Comparison of ENCODE assay signal across 10 mouse cellular contexts in the genomic region with DNA sequence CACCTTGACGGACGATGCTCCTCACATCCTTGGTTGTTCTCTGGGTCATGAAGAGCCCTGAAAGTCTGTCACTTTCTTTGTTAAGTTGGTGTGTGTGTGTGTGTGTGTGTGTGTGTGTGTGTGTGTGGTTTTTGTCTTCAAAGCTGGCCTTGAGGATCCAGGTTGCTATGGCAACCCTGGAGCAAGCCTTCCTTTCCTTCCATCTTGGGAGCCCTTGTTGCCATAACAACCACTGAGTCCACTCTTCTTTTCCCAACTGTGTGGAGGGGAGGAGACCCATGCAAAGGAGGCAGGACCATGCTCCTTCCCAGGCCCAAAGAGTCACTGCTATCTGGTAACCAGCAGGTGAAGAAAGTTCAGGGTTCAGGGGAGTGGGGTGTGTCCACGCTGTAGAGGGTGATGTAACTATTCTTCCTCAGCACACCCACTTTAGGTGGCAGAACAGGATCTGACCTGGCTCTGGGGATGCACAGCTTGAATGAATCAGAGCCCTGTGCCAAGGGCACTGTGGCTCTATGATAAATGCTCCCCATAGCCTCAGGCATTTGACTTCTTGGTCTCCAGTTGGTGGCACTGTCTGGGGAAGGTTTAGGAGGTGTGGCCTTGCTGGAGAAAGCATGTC. TPM values are rescaled to one million over a fixed set of nuclear protein-coding genes. Genes with fewer than 3 reads are reported as not detected.
A peak's percentile ranks its signal among the peaks of the same experiment; 100 is the strongest.
DNase-seq lines count a peak whose midpoint lies in the region; ATAC-seq and TF ChIP-seq lines count a peak whose summit lies in the region.
"Had no signal": no experiment of that assay in that cellular context is flagged by ENCODE, and none has a peak within 500 bp of the region (broad histone marks: within the 10 kb centered on the region; RNA-seq: fewer than 3 reads in every experiment).

No protein-coding gene starts in this region.

- peak; percentile 47 to 64 for DNase-seq in layer of hippocampus, adult 18-20 months (ENCODE audit: low spot score in 2 of 2)
- DNase-seq in layer of hippocampus, postnatal 36 days = no peak
- DNase-seq in midbrain, embryonic 11.5 days (ENCODE audit: low spot score, missing footprints) = peak; percentile 95
- DNase-seq in gastrocnemius, adult 2 months = no peak
- no peak for DNase-seq in thymus, adult 2 months
- DNase-seq: spleen, adult 18-20 months had no signal

- WGBS in hindbrain, embryonic 12.5 days = 44% methylated on average over 3 of the region's 3 CpGs
- WGBS in midbrain, embryonic 11.5 days = 41% methylated on average over 3 of the region's 3 CpGs
- 82% methylated on average over 3 of the region's 3 CpGs for WGBS in stomach, embryonic 16.5 days
- 92% methylated on average over 3 of the region's 3 CpGs for WGBS in thymus, adult 2 months

- H3K36me3 ChIP-seq in hindbrain, embryonic 12.5 days = no peaks in the 10 kb centered on the region
- no peaks in the 10 kb centered on the region for H3K36me3 ChIP-seq in midbrain, embryonic 11.5 days (ENCODE audit: control insufficient read depth, insufficient read depth, low read length)
- no peaks in the 10 kb centered on the region for H3K36me3 ChIP-seq in stomach, embryonic 16.5 days (ENCODE audit: control insufficient read depth, insufficient read depth, low read length)
- H3K36me3 ChIP-seq in thymus, adult 2 months (ENCODE audit: control insufficient read depth, insufficient read depth, low read length) = no peaks in the 10 kb centered on the region
- H3K36me3 ChIP-seq: liver, embryonic 15.5 days had no signal

- no peak for TF ChIP-seq CTCF in gastrocnemius, adult 2 months (IDR thresholded peaks at IDR 0.05)
- no peak for TF ChIP-seq CTCF in thymus, adult 2 months (IDR thresholded peaks at IDR 0.05; ENCODE audit: borderline replicate concordance, control insufficient read depth, extremely low read depth, insufficient read depth, low read length, poor library complexity)

- ATAC-seq in hindbrain, embryonic 12.5 days (ENCODE audit: low FRiP score) = peak; percentile 86
- ATAC-seq in midbrain, embryonic 11.5 days (ENCODE audit: low FRiP score) = peak; percentile 88
- peak; percentile 55; the same call in 1 of the 2 replicates for ATAC-seq in stomach, embryonic 16.5 days (ENCODE audit: insufficient read depth, low FRiP score)
- no peak for ATAC-seq in erythroblast, adult 5-6 weeks (replicated peaks; ENCODE audit: low FRiP score, poor library complexity, severe bottlenecking)

- H3K4me1 ChIP-seq in hindbrain, embryonic 12.5 days = peaks cover 22% of the 10 kb centered on the region
- peaks cover 12% of the 10 kb centered on the region for H3K4me1 ChIP-seq in midbrain, embryonic 11.5 days (ENCODE audit: control insufficient read depth, insufficient read depth, low read length)
- peaks cover 11% of the 10 kb centered on the region for H3K4me1 ChIP-seq in stomach, embryonic 16.5 days (ENCODE audit: control insufficient read depth, insufficient read depth, low read length)
- H3K4me1 ChIP-seq in thymus, adult 2 months (replicated peaks; ENCODE audit: control insufficient read depth, insufficient read depth, low read length) = peaks cover 2% of the 10 kb centered on the region
- H3K4me1 ChIP-seq: liver, embryonic 15.5 days had no signal

- peak overlapping the region; percentile 48; the same call in 1 of the 2 replicates for H3K27ac ChIP-seq in hindbrain, embryonic 12.5 days
- 0 out of 2 replicates have a peak overlapping the region, but pooled peaks have one; percentile 10 for H3K27ac ChIP-seq in midbrain, embryonic 11.5 days (ENCODE audit: low read depth, low read length)
- H3K27ac ChIP-seq in stomach, embryonic 16.5 days (ENCODE audit: low read length) = no peak overlapping the region
- no peak overlapping the region for H3K27ac ChIP-seq in gastrocnemius, adult 2 months
- no peak overlapping the region for H3K27ac ChIP-seq in thymus, adult 2 months (ENCODE audit: control insufficient read depth, insufficient read depth, low read length)
- H3K27ac ChIP-seq: liver, embryonic 15.5 days had no signal

- no peak overlapping the region for H3K4me2 ChIP-seq in hindbrain, embryonic 12.5 days (replicated peaks)
- H3K4me2 ChIP-seq in midbrain, embryonic 11.5 days = no peak overlapping the region
- no peak overlapping the region for H3K4me2 ChIP-seq in stomach, embryonic 16.5 days (ENCODE audit: low read depth, low read length)
- H3K4me2 ChIP-seq: liver, embryonic 15.5 days had no signal

- intact Hi-C loops in gastrocnemius, adult 2 months (cut with DNase I) = no loop called here

- no peaks in the 10 kb centered on the region for H3K9me3 ChIP-seq in hindbrain, embryonic 12.5 days (replicated peaks)
- no peaks in the 10 kb centered on the region for H3K9me3 ChIP-seq in midbrain, embryonic 11.5 days (ENCODE audit: control insufficient read depth, low read length)
- H3K9me3 ChIP-seq in stomach, embryonic 16.5 days (replicated peaks; ENCODE audit: control insufficient read depth, low read length) = no peaks in the 10 kb centered on the region
- H3K9me3 ChIP-seq: liver, embryonic 15.5 days had no signal

- peaks cover 21% of the 10 kb centered on the region for H3K27me3 ChIP-seq in hindbrain, embryonic 12.5 days
- H3K27me3 ChIP-seq in midbrain, embryonic 11.5 days (ENCODE audit: control insufficient read depth, insufficient read depth, low read length) = peaks cover 2% of the 10 kb centered on the region; the same call in 1 of the 2 replicates
- H3K27me3 ChIP-seq in stomach, embryonic 16.5 days (ENCODE audit: control insufficient read depth, insufficient read depth, low read length) = no peaks in the 10 kb centered on the region
- H3K27me3 ChIP-seq in thymus, adult 2 months (ENCODE audit: control insufficient read depth, insufficient read depth, low read length) = no peaks in the 10 kb centered on the region

- TF ChIP-seq POLR2A in thymus, adult 2 months (IDR thresholded peaks at IDR 0.05; ENCODE audit: control insufficient read depth, extremely low read depth, insufficient read depth, low read length, poor library complexity) = no peak

- no peak overlapping the region for H3K9ac ChIP-seq in hindbrain, embryonic 12.5 days
- no peak overlapping the region for H3K9ac ChIP-seq in midbrain, embryonic 11.5 days (ENCODE audit: low read length)
- no peak overlapping the region for H3K9ac ChIP-seq in stomach, embryonic 16.5 days (ENCODE audit: low read length)
- H3K9ac ChIP-seq: liver, embryonic 15.5 days had no signal

- no peak overlapping the region for H3K4me3 ChIP-seq in hindbrain, embryonic 12.5 days
- no peak overlapping the region for H3K4me3 ChIP-seq in midbrain, embryonic 11.5 days (ENCODE audit: low read depth, low read length)
- H3K4me3 ChIP-seq in stomach, embryonic 16.5 days (replicated peaks; ENCODE audit: low read length) = no peak overlapping the region
- H3K4me3 ChIP-seq in gastrocnemius, adult 2 months = no peak overlapping the region
- H3K4me3 ChIP-seq in thymus, adult 2 months (ENCODE audit: control insufficient read depth, insufficient read depth, low read length) = no peak overlapping the region
- H3K4me3 ChIP-seq: liver, embryonic 15.5 days had no signal

RNA-seq across cellular contexts. Expression of gene Slc35c1, which starts 39.5 kb away (rescaled TPM):
- total RNA-seq in layer of hippocampus, adult 18-20 months (2021) = 10 to 100 TPM; 13.6 to 14.1 TPM
- total RNA-seq in layer of hippocampus, postnatal 36 days (2021) = 10 to 100 TPM; 13.3 to 14.5 TPM
- polyA plus RNA-seq in hindbrain, embryonic 12.5 days (2016; fragmentation: Nextera tagmentation; extraction: Ambion mirVana) = 11.9 and 12.5 TPM in 2 replicates
- polyA plus RNA-seq in midbrain, embryonic 11.5 days (2014; fragmentation: Nextera tagmentation; extraction: Ambion mirVana) = 9.2 and 9.5 TPM in 2 replicates
- 34.5 and 40.4 TPM in 2 replicates for polyA plus RNA-seq in stomach, embryonic 16.5 days (2015; fragmentation: Nextera tagmentation; extraction: Ambion mirVana)
- 16.5 and 18.3 TPM in 2 replicates for total RNA-seq in erythroblast, adult 5-6 weeks (2015; ENCODE audit: low replicate concordance)
- total RNA-seq in erythroblast, adult 5-6 weeks (2017; ENCODE audit: low replicate concordance) = 3.1 and 7.1 TPM in 2 replicates
- 1 to 10 TPM; 4.9 to 5.1 TPM for total RNA-seq in gastrocnemius, adult 2 months (2021)
- 144 and 156 TPM in 2 replicates for polyA plus RNA-seq in thymus, adult 2 months (2012; rRNA removed)

Comparison
In these comparisons a context has a peak if more than half of its experiments do, and no peak if none do; other contexts are left out.
1. DNase-seq: peak in layer of hippocampus, adult 18-20 months (2 of 2) and midbrain, embryonic 11.5 days (single experiment); none in layer of hippocampus, postnatal 36 days (0 of 2), gastrocnemius, adult 2 months (single experiment) and thymus, adult 2 months (single experiment).
2. H3K27ac ChIP-seq: peak in hindbrain, embryonic 12.5 days (single experiment) and midbrain, embryonic 11.5 days (single experiment); none in stomach, embryonic 16.5 days (single experiment), gastrocnemius, adult 2 months (single experiment) and thymus, adult 2 months (single experiment).